ENCODE assay signal across 34 mouse cellular contexts in the genomic region with DNA sequence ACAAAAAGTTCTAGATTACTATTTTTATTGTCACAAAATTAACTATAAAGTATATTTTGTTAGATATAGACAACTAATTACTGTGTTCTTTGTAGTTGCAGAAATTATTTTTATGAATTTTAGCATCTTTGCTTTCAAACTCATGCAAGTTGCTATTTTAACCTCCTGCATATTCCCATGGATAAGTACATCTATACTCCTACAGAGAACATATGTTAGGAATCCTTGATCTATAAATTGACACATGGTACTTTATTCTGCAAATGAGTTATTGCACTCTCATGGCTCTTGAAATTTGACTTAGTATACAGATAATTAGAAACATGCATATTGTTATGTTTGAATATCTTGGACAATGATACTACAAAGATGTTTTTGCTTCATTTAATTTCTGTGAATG.
"Had no signal": no experiment of that assay in that cellular context is flagged by ENCODE, and none has a peak within 500 bp of the region (broad histone marks: within the 10 kb centered on the region; RNA-seq: fewer than 3 reads in every experiment).

No protein-coding gene starts in this region.

- DNase-seq: heart, postnatal 10 days; heart, postnatal 14 days; heart, postnatal 36 days; heart, postnatal 4 days; kidney, adult 11 months; kidney, adult 18-20 months; kidney, adult 2 months; kidney, adult 8-10 months; kidney, adult 9 months; kidney, postnatal 10 days; kidney, postnatal 14 days; kidney, postnatal 25 days; kidney, postnatal 36 days; kidney, postnatal 4 days; layer of hippocampus, adult 9-11 months; layer of hippocampus, postnatal 36 days had no signal

- ATAC-seq: hindbrain, embryonic 16.5 days; hindbrain, postnatal 0 days; inflammation-experienced regulatory T-cells, adult 6 months; intestine, embryonic 15.5 days; intestine, embryonic 16.5 days; intestine, postnatal 0 days had no signal

- H3K4me3 ChIP-seq: heart, embryonic 10.5 days; heart, embryonic 12.5 days; heart, embryonic 13.5 days; heart, embryonic 15.5 days; hindbrain, embryonic 10.5 days; hindbrain, embryonic 12.5 days; hindbrain, embryonic 13.5 days; hindbrain, embryonic 15.5 days; intestine, embryonic 15.5 days; kidney, embryonic 15.5 days; layer of hippocampus, adult 2 months had no signal

- H3K27ac ChIP-seq: heart, embryonic 10.5 days; heart, embryonic 13.5 days; heart, embryonic 15.5 days; hindbrain, embryonic 10.5 days; hindbrain, embryonic 12.5 days; hindbrain, embryonic 13.5 days; hindbrain, embryonic 14.5 days; hindbrain, embryonic 15.5 days; hindbrain, postnatal 0 days; intestine, embryonic 15.5 days; kidney, embryonic 15.5 days; kidney, postnatal 0 days; layer of hippocampus, adult 2 months had no signal
